Mouse (Mus musculus) stomach, postnatal 0 days (tissue): ENCODE results near the gene 1700003E16Rik. TPM values are rescaled to one million over a fixed set of nuclear protein-coding genes. Genes with fewer than 3 reads are reported as not detected.

ENCODE experiments used
- ATAC-seq: fragments of 200-750 bp; cut with Nextera tagmentation; 2 replicates; pipeline ENCODE4 v1.8.0; 2017; ENCODE audit not compliant: low FRiP score, low TSS enrichment
- DNase-seq: peaks from one replicate; pipeline ENCODE4 v3.0.0-alpha.2; 2016; ENCODE audit warnings: low spot score
- H3K27ac ChIP-seq: fragments of 300-500 bp; sonication (generic); replicated peaks from 2 replicates; pipeline ENCODE4 v1.5.1; 2014; ENCODE audit warnings: mild to moderate bottlenecking, control low read depth
- H3K27me3 ChIP-seq: fragments of 300-500 bp; sonication (generic); 2 replicates; pipeline ENCODE4 v1.6.1; 2014; ENCODE audit warnings: low read length; ENCODE audit not compliant: control insufficient read depth, insufficient read depth
- H3K36me3 ChIP-seq: fragments of 300-500 bp; sonication (generic); 2 replicates; pipeline ENCODE4 v1.6.1; 2014; ENCODE audit warnings: low read length, mixed read lengths; ENCODE audit not compliant: control insufficient read depth, insufficient read depth
- H3K4me1 ChIP-seq: fragments of 300-500 bp; sonication (generic); replicated peaks from 2 replicates; pipeline ENCODE4 v1.6.1; 2014; ENCODE audit warnings: antibody characterized with exemption; ENCODE audit not compliant: control insufficient read depth, insufficient read depth
- H3K4me2 ChIP-seq: fragments of 300-500 bp; sonication (generic); replicated peaks from 2 replicates; pipeline ENCODE4 v1.6.1; 2014; ENCODE audit warnings: low read depth, mild to moderate bottlenecking, control low read depth, moderate library complexity
- H3K4me3 ChIP-seq: fragments of 300-500 bp; sonication (generic); 2 replicates; pipeline ENCODE4 v1.5.1; 2014; ENCODE audit warnings: low read depth, low read length, control low read depth
- H3K9ac ChIP-seq: fragments of 300-500 bp; sonication (generic); 2 replicates; pipeline ENCODE4 v1.6.1; 2014; ENCODE audit warnings: mild to moderate bottlenecking, low read length, control low read depth, mixed read lengths
- H3K9me3 ChIP-seq: fragments of 300-500 bp; sonication (generic); 2 replicates; pipeline ENCODE4 v1.6.1; 2016; ENCODE audit warnings: low read length; ENCODE audit not compliant: control insufficient read depth
- CTCF ChIP-seq: IDR thresholded peaks from 2 replicates; pipeline ENCODE4 v1.5.1; 2016; ENCODE audit warnings: antibody characterized with exemption, low read depth, mild to moderate bottlenecking, moderate library complexity
- EP300 ChIP-seq: optimal IDR thresholded peaks from 2 replicates; pipeline ENCODE3; 2016; ENCODE audit warnings: antibody characterized with exemption
- WGBS: fragments of 180-500 bp; shearing (Covaris S2); extraction: QIAGEN DNeasy Blood & Tissue Kit; methylation state at CpG from one replicate; pipeline ENCODE4 v1.1.7; 2014; 5-methylcytosine and 5-hydroxymethylcytosine counted together
- polyA plus RNA-seq: library from polyadenylated mRNA; unstranded; fragments of >200 nt; fragmentation: Nextera tagmentation; extraction: Ambion mirVana; gene quantifications from 2 replicates; pipeline ENCODE4 v1.2.1, GENCODE M21; 2015

1700003E16Rik gene
- polyA plus RNA-seq, 1 experiment from 2014 or later: 1.1 TPM

DNA sequence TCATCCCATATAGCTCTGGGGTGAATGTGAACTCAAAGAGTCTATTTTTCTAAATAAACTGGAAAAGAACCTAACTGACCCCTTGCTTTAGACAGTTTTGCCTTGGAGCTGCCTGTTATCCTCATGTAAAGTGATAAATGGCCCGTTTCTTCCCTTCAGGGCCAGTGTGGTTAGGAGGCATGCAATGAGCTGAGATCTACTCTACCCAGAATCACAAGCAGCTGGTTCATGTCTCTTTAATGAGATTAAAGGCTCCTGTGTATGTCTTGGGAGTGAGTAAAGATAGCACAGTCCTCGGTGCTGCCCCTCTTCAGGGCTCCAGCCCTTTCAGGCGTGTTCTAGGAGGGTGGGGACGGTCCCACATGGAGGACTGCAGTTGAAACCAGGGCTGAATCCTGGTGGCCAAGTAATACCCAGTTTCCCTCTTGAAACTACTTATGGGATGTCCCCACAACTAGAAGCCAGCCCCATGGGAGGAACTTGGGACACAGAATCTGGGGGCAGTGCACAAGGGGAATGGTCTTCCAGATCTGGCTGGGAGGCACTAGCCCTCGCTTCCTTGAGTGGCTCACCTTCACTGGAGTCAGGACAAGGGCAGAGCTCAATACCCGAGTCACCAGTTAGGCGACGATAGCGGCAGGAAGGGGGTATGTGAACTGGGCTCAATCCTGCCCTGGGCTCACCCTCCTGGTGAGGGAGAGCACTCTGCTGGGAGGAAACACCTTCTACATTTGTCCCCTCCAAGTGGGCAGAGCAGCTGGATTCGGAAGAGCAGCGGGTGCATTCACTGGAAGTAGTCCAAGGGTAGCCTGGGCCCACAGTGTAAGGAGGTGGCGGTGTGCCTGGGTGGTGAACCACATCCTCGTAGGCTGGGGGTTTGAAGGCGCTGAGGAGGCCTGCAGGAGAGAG is 37.1 kb upstream of the 1700003E16Rik start:
- TF ChIP-seq CTCF (no peak), EP300 (no peak)
- 76% methylated on average over 14 of the region's 14 CpGs for WGBS
- Histone ChIP-seq H3K4me3 (no peak overlapping the region), H3K9me3 (no peaks in the 10 kb centered on the region), H3K9ac (no peak overlapping the region), H3K27ac (no peak overlapping the region), H3K36me3 (peaks cover 5% of the 10 kb centered on the region), H3K27me3 (no peaks in the 10 kb centered on the region), H3K4me2 (no peak overlapping the region), H3K4me1 (no peaks in the 10 kb centered on the region; the same call in none of the 2 replicates)
- ATAC-seq (no peak), DNase-seq (no peak)

DNA sequence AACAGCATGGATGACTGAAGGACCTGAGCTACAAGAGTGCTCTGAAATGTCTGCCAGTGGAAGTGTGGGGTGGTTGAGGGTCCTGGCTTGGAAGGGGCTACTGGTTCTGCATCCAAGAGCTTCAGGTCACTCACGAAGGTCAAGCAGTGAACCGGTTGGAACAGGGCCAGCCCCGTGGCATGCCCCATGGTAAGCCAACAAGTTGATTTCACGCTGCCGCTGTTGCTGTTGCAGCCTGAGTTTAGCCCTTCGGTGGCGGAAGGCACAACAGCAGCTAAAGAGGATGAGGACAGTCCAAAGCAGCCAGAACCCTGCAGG is 36.5 kb upstream of the 1700003E16Rik start:
- DNase-seq (no peak), ATAC-seq (no peak)
- WGBS: 65% methylated on average over 7 of the region's 7 CpGs
- H3K4me1 ChIP-seq: no peaks in the 10 kb centered on the region; the same call in none of the 2 replicates
- no peak overlapping the region for H3K4me3 ChIP-seq
- H3K36me3 ChIP-seq: peaks cover 5% of the 10 kb centered on the region
- no peaks in the 10 kb centered on the region for H3K27me3 ChIP-seq
- no peak overlapping the region for H3K27ac ChIP-seq
- no peaks in the 10 kb centered on the region for H3K9me3 ChIP-seq
- H3K4me2 ChIP-seq: no peak overlapping the region
- no peak for TF ChIP-seq CTCF
- H3K9ac ChIP-seq: no peak overlapping the region

DNA sequence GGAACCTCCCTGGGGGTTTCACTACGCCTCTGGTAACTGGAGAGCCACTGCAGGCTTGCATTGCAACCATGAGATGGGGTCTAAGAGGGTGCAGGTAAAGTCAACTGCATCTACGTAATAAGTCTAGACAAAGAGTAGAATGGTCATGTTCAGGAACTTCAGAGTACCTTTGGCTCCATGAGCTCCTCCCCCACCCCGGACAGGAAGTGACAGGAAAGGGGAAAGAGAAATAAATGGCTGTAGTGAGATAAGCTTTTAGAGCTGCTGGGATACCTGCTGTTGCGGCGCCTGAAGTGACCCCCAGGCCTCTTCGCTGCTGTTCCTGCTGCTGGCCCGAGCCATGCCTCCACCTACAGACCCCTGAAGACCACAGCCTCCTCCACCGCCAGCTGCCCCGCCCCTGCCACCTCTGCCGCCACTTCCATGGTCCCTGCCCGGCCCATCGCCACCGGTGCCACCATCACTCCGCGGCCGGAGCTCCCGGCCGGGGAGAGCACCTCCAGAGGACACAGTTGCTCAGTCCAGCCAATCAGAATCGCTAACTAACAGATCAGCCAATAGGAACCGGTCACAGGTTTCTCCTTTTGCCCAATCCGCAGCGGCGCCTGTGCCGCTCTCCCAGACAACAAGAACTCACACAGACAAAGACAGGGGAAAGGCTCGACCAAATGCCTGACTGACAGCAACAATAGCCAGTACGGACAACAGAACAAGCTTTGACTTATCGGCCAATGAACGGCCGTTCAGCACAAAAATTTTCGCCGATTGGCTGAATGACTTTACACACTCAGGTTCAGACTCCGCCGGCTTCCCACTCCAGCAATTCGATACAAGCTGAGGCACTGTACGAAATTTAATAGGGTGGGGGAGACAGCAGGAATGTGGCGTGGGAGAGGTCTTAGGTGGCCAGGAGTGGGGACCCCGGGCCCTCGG is 35.0 kb upstream of the 1700003E16Rik start, which contains the start of gene Wbp1:
TSS of gene Wbp1 (minus strand) at position 630 of the 933 bp plus-strand sequence.
- WGBS: under 1% methylated on average over 38 of the region's 38 CpGs
- peak; percentile 96 for ATAC-seq

DNA sequence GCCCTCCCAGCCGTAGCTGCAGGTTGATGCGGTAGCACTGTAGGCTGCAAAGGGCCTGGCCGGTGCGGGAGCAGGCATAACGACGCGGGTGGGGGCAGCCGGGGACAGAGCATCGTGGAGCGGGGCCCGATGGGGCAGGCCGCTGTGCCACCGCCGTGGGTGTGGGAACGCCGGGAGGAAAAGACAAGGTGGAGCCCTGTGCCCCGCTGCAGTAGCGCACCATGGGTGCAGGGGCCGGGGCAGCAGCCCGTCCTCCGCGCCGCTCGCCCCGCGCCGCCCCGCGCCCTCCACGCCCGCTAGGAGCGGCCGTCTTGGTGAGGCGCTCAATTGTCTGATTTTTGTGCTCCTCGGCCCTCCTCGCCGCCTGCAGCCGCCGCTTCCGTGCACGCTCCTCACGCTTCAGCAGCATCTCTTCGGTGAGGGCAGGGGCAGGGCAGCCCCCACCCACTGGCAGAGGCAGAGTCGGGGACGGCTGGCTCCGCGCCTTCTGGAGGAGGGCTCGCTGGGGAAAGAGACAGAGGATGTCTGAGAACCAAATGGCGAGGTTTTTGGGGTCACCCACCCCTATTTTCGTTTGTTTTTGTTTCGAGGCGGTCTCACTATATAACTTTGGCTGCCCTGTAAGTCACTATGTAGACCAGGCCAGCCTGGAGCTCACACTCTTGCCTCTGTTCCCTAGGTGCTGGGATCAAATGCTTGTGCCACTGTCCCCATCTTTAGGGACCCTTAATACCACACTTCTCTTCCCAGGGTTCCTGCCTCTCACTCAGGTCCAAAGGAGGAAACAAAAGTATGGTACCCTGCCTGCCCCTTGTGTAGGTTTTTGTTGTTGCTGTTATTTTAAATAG is 34.1 kb upstream of the 1700003E16Rik start:
- peak; percentile 43; the same call in 1 of the 2 replicates for ATAC-seq

More for the DNA sequence above, 35.0 kb upstream of the 1700003E16Rik start, which contains the start of gene Wbp1:
- Histone ChIP-seq H3K9ac (peak within 1 kb of the TSS; percentile 73), H3K4me3 (peak within 1 kb of the TSS; percentile 70), H3K27me3 (no peaks in the 10 kb centered on the region), H3K4me2 (peak within 1 kb of the TSS; percentile 99), H3K4me1 (no peaks in the 10 kb centered on the region; the same call in none of the 2 replicates), H3K9me3 (no peaks in the 10 kb centered on the region), H3K27ac (peak within 1 kb of the TSS; percentile 92), H3K36me3 (peaks cover 5% of the 10 kb centered on the region)
- DNase-seq: peak; percentile 96
- TF ChIP-seq CTCF (peak; percentile 37), EP300 (no peak)

DNA sequence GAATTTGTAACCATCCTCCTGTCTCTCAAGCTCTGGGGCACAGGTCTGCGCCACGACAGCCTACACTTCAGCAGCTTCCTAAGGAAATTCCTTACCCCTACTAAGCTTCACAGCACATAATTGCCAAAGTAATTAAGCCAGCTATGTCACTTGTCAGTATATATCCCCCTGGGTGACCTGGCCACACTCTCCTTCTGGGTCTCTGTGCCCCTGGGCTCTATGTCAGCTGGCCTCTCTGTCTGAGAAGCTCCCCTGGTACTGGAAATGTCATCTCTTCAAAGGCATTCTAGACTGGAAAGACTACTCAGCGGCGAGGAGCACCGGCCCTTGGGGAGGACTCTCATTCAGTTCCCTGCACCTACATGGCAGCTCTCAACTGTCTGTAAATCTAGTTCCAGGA is 33.2 kb upstream of the 1700003E16Rik start:
- no peak overlapping the region for H3K4me3 ChIP-seq
- 76% methylated on average over 5 of the region's 5 CpGs for WGBS

More for the DNA sequence above, 34.1 kb upstream of the 1700003E16Rik start:
- Histone ChIP-seq H3K4me3 (peak overlapping the region; percentile 70), H3K4me1 (no peaks in the 10 kb centered on the region; the same call in none of the 2 replicates), H3K4me2 (peak overlapping the region; percentile 99), H3K36me3 (peaks cover 5% of the 10 kb centered on the region), H3K27me3 (no peaks in the 10 kb centered on the region), H3K9ac (peak overlapping the region; percentile 69), H3K27ac (peak overlapping the region; percentile 92), H3K9me3 (no peaks in the 10 kb centered on the region)
- WGBS: 1% methylated on average over 51 of the region's 52 CpGs
- no peak for TF ChIP-seq EP300
- TF ChIP-seq CTCF: no peak
- DNase-seq: no peak

More for the DNA sequence above, 33.2 kb upstream of the 1700003E16Rik start:
- Histone ChIP-seq H3K4me1 (no peaks in the 10 kb centered on the region; the same call in none of the 2 replicates), H3K36me3 (peaks cover 2% of the 10 kb centered on the region), H3K27ac (no peak overlapping the region), H3K9ac (no peak overlapping the region), H3K9me3 (no peaks in the 10 kb centered on the region), H3K4me2 (no peak overlapping the region), H3K27me3 (no peaks in the 10 kb centered on the region)
- TF ChIP-seq EP300 (no peak), CTCF (no peak)
- DNase-seq: no peak
- ATAC-seq: no peak
